Mouse (Mus musculus): ENCODE results near the gene Zhx3. TPM values are rescaled to one million over a fixed set of nuclear protein-coding genes. Genes with fewer than 3 reads are reported as not detected.

Zhx3 gene
- polyA plus RNA-seq, 1 experiment: 43.0 TPM

DNA sequence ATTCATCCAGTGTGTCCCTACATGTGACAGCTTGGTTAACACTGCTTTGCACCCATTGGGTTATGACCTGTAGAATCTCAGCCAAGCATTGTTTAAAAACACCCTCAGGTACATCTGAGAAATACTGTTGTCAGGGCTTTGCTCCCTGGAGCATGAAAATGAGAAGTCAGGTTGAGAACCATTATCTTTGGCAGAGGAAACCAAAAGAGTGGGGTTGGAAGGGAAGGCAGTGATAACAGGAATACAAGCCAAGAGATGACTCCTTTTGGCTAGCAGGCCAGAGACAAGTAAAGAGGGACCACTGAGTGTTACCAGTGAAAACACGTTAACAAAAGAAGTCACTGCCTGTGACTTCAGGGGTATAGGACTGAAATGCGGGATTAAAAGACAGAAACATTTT, 108.4 kb downstream of the Zhx3 start:
- no peak overlapping the region for H3K27ac ChIP-seq (ENCODE audit: control insufficient read depth, insufficient read depth, low read depth, low read length)

GRCm38 (mm10) chr2:160763816-160764215, 109.0 kb downstream of the Zhx3 start:
- H3K4me3 ChIP-seq (ENCODE audit: control insufficient read depth, low read depth, low read length): no peak overlapping the region
- H3K27me3 ChIP-seq (ENCODE audit: control insufficient read depth, insufficient read depth, low read length): no peaks in the 10 kb centered on the region
- no peaks in the 10 kb centered on the region for H3K4me1 ChIP-seq (ENCODE audit: control insufficient read depth, insufficient read depth, low read length)
- TF ChIP-seq CTCF (IDR thresholded peaks at IDR 0.05; ENCODE audit: control insufficient read depth, insufficient read depth, insufficient replicate concordance, low read depth, low read length): no peak
- no peak for TF ChIP-seq POLR2A (IDR thresholded peaks at IDR 0.05; ENCODE audit: control insufficient read depth, low read depth, low read length)
- H3K27ac ChIP-seq (ENCODE audit: control insufficient read depth, insufficient read depth, low read depth, low read length): no peak overlapping the region
- no peaks in the 10 kb centered on the region for H3K36me3 ChIP-seq (ENCODE audit: control insufficient read depth, insufficient read depth, low read length)

More for the DNA sequence above, 108.4 kb downstream of the Zhx3 start:
- no peaks in the 10 kb centered on the region for H3K36me3 ChIP-seq (ENCODE audit: control insufficient read depth, insufficient read depth, low read length)
- no peaks in the 10 kb centered on the region for H3K4me1 ChIP-seq (ENCODE audit: control insufficient read depth, insufficient read depth, low read length)
- H3K27me3 ChIP-seq (ENCODE audit: control insufficient read depth, insufficient read depth, low read length): no peaks in the 10 kb centered on the region
- TF ChIP-seq CTCF (IDR thresholded peaks at IDR 0.05; ENCODE audit: control insufficient read depth, insufficient read depth, insufficient replicate concordance, low read depth, low read length): no peak
- no peak for TF ChIP-seq POLR2A (IDR thresholded peaks at IDR 0.05; ENCODE audit: control insufficient read depth, low read depth, low read length)
- no peak overlapping the region for H3K4me3 ChIP-seq (ENCODE audit: control insufficient read depth, low read depth, low read length)

DNA sequence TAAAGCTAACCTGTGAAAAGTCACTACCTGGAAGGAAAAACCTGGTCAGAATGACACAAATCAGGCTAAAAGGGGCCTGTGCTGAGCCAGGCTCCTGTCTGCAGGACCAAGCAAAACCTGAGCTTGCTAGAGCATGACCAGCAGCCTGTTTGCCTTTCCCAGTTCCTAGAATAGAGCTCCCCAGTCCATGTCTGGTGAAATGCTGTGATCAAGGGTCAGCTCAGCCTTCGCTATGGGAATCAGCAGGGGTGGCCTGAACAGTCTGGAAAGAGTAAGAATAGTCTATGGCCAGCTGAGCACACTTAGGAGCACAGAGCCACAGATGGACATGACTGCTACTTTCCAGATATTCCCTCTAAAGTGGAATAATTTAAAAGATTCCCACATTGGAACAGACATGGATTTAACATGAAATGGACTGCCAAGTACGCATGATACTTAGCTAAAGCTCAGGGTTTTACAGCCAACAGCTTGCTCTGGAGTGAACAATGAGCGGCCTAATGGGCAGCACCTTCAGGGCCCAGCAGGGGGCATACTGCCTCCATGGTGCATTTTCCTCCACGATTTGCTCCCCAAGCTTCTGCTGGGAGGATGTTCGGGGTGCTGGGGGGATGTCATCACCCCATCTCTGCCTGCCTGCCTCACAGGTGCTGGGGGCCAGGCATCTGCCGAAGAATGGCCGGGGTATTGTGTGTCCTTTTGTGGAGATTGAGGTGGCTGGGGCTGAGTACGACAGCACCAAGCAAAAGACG, 112.2 kb downstream of the Zhx3 start:
- Histone ChIP-seq H3K4me1 (ENCODE audit: control insufficient read depth, insufficient read depth, low read length) (no peaks in the 10 kb centered on the region), H3K27ac (ENCODE audit: control insufficient read depth, insufficient read depth, low read depth, low read length) (no peak overlapping the region), H3K27me3 (ENCODE audit: control insufficient read depth, insufficient read depth, low read length) (no peaks in the 10 kb centered on the region), H3K36me3 (ENCODE audit: control insufficient read depth, insufficient read depth, low read length) (no peaks in the 10 kb centered on the region), H3K4me3 (ENCODE audit: control insufficient read depth, low read depth, low read length) (no peak overlapping the region)
- TF ChIP-seq CTCF (IDR thresholded peaks at IDR 0.05; ENCODE audit: control insufficient read depth, insufficient read depth, insufficient replicate concordance, low read depth, low read length) (peak; percentile 36; the same call in 1 of the 2 replicates), POLR2A (IDR thresholded peaks at IDR 0.05; ENCODE audit: control insufficient read depth, low read depth, low read length) (no peak)

- Histone ChIP-seq H3K27ac (ENCODE audit: control insufficient read depth, insufficient read depth, low read depth, low read length) (no peak overlapping the region), H3K4me3 (ENCODE audit: control insufficient read depth, low read depth, low read length) (no peak overlapping the region), H3K36me3 (ENCODE audit: control insufficient read depth, insufficient read depth, low read length) (no peaks in the 10 kb centered on the region; the same call in 1 of the 2 replicates), H3K27me3 (ENCODE audit: control insufficient read depth, insufficient read depth, low read length) (no peaks in the 10 kb centered on the region), H3K4me1 (ENCODE audit: control insufficient read depth, insufficient read depth, low read length) (no peaks in the 10 kb centered on the region)
- TF ChIP-seq CTCF (IDR thresholded peaks at IDR 0.05; ENCODE audit: control insufficient read depth, insufficient read depth, insufficient replicate concordance, low read depth, low read length): no peak
- TF ChIP-seq POLR2A (IDR thresholded peaks at IDR 0.05; ENCODE audit: control insufficient read depth, low read depth, low read length): no peak
Measured at GRCm38 (mm10) chr2:160756583-160757203, 116.1 kb downstream of the Zhx3 start.

DNA sequence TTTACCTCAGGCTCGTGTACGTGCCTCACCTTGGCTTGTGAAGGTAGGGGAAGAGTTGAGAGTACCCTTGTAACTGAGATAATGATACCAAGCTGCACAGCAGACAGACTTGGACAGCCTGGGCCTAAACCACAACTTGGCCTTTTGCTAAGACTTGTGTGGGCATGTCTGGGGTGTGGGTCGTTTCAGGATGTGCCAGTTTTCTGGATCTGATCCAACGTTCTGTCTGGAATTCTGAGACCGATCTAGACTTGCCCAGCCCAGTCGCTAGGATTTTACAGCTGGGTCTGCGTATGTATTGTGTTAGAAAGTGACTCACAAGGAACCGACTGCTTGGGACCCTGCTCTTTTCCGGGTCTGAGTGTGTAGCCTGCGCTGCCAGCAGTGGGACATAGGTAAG, 125.7 kb downstream of the Zhx3 start:
- Histone ChIP-seq H3K27me3 (ENCODE audit: control insufficient read depth, insufficient read depth, low read length) (no peaks in the 10 kb centered on the region), H3K4me1 (ENCODE audit: control insufficient read depth, insufficient read depth, low read length) (peaks cover 7% of the 10 kb centered on the region), H3K27ac (ENCODE audit: control insufficient read depth, insufficient read depth, low read depth, low read length) (no peak overlapping the region), H3K4me3 (ENCODE audit: control insufficient read depth, low read depth, low read length) (no peak overlapping the region), H3K36me3 (ENCODE audit: control insufficient read depth, insufficient read depth, low read length) (no peaks in the 10 kb centered on the region; the same call in none of the 2 replicates)
- TF ChIP-seq CTCF (IDR thresholded peaks at IDR 0.05; ENCODE audit: control insufficient read depth, insufficient read depth, insufficient replicate concordance, low read depth, low read length) (no peak), POLR2A (IDR thresholded peaks at IDR 0.05; ENCODE audit: control insufficient read depth, low read depth, low read length) (no peak)

GRCm38 (mm10) chr2:160746637-160747036, 126.2 kb downstream of the Zhx3 start:
- Histone ChIP-seq H3K36me3 (ENCODE audit: control insufficient read depth, insufficient read depth, low read length) (no peaks in the 10 kb centered on the region; the same call in none of the 2 replicates), H3K27ac (ENCODE audit: control insufficient read depth, insufficient read depth, low read depth, low read length) (no peak overlapping the region)

DNA sequence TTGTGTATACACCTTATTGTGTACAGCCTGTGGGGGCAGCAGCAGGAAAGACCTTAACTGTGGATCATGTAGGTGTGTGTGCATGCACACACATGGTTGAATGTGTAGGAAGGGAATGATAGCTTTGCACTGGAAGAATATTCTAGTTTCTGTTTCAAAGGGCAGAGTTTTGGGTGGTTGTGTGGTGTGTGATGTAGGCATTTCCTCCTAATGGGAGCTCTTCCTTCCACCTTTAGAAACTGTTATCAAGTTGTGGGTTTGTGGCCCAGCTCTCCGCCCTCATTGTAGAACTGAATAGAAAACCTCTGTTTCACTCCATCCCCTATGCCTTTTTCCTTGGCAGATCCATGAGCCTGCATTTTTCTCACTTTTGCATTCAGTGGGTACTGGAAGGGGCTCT, 127.3 kb downstream of the Zhx3 start:
- Histone ChIP-seq H3K27ac (ENCODE audit: control insufficient read depth, insufficient read depth, low read depth, low read length) (no peak overlapping the region), H3K4me1 (ENCODE audit: control insufficient read depth, insufficient read depth, low read length) (peaks cover 9% of the 10 kb centered on the region), H3K27me3 (ENCODE audit: control insufficient read depth, insufficient read depth, low read length) (no peaks in the 10 kb centered on the region), H3K4me3 (ENCODE audit: control insufficient read depth, low read depth, low read length) (no peak overlapping the region), H3K36me3 (ENCODE audit: control insufficient read depth, insufficient read depth, low read length) (no peaks in the 10 kb centered on the region; the same call in none of the 2 replicates)
- TF ChIP-seq CTCF (IDR thresholded peaks at IDR 0.05; ENCODE audit: control insufficient read depth, insufficient read depth, insufficient replicate concordance, low read depth, low read length) (no peak), POLR2A (IDR thresholded peaks at IDR 0.05; ENCODE audit: control insufficient read depth, low read depth, low read length) (no peak)

More at GRCm38 (mm10) chr2:160746637-160747036, 126.2 kb downstream of the Zhx3 start:
- Histone ChIP-seq H3K4me3 (ENCODE audit: control insufficient read depth, low read depth, low read length) (no peak overlapping the region), H3K4me1 (ENCODE audit: control insufficient read depth, insufficient read depth, low read length) (peaks cover 7% of the 10 kb centered on the region), H3K27me3 (ENCODE audit: control insufficient read depth, insufficient read depth, low read length) (no peaks in the 10 kb centered on the region)
- TF ChIP-seq POLR2A (IDR thresholded peaks at IDR 0.05; ENCODE audit: control insufficient read depth, low read depth, low read length) (no peak), CTCF (IDR thresholded peaks at IDR 0.05; ENCODE audit: control insufficient read depth, insufficient read depth, insufficient replicate concordance, low read depth, low read length) (no peak)

All from testis, adult 2 months (tissue).